Mouse (Mus musculus) neural tube, embryonic 13.5 days (tissue): ENCODE measurements at regions not wholly inside any gene's neighbourhood (a gene's known extent, or its start where the extent isn't known, plus 50 kb on each side); places are given as distances from the start of the nearest gene placed in this dataset.
"Not testable (repeated sequence)": the region's sequence is repeated elsewhere in the genome, so short reads cannot be mapped to it uniquely, and the experiment has no call there.

Source experiments
- ATAC-seq: fragments of 200-750 bp; cut with Nextera tagmentation; 2 replicates; pipeline ENCODE4 v1.8.0; 2017; ENCODE audit warnings: low read depth, mild to moderate bottlenecking, moderate TSS enrichment, moderate library complexity
- H3K27ac ChIP-seq: fragments of 300-500 bp; sonication (generic); replicated peaks from 2 replicates; pipeline ENCODE4 v1.5.1; 2015; ENCODE audit warnings: moderate library complexity, mild to moderate bottlenecking, inconsistent platforms
- H3K27me3 ChIP-seq: fragments of 300-500 bp; sonication (generic); 2 replicates; pipeline ENCODE4 v1.6.1; 2015; ENCODE audit warnings: mild to moderate bottlenecking, inconsistent platforms
- H3K36me3 ChIP-seq: fragments of 300-500 bp; sonication (generic); 2 replicates; pipeline ENCODE4 v1.6.1; 2015; ENCODE audit warnings: mild to moderate bottlenecking, inconsistent platforms
- H3K4me1 ChIP-seq: fragments of 300-500 bp; sonication (generic); replicated peaks from 2 replicates; pipeline ENCODE4 v1.6.1; 2015; ENCODE audit warnings: inconsistent platforms
- H3K4me2 ChIP-seq: fragments of 300-500 bp; sonication (generic); 2 replicates; pipeline ENCODE4 v1.6.1; 2015; ENCODE audit warnings: inconsistent platforms, mild to moderate bottlenecking, moderate library complexity
- H3K4me3 ChIP-seq: fragments of 300-500 bp; sonication (generic); 2 replicates; pipeline ENCODE4 v1.5.1; 2015; ENCODE audit warnings: mild to moderate bottlenecking, inconsistent platforms
- H3K9ac ChIP-seq: fragments of 300-500 bp; sonication (generic); 2 replicates; pipeline ENCODE4 v1.6.1; 2015; ENCODE audit warnings: moderate library complexity, mild to moderate bottlenecking, inconsistent platforms
- H3K9me3 ChIP-seq: fragments of 300-500 bp; sonication (generic); 2 replicates; pipeline ENCODE4 v1.6.1; 2016; ENCODE audit warnings: inconsistent platforms
- WGBS: fragments of 180-500 bp; shearing (Covaris S2); methylation state at CpG from one replicate; pipeline ENCODE4 v1.1.7; 2015; 5-methylcytosine and 5-hydroxymethylcytosine counted together

DNA sequence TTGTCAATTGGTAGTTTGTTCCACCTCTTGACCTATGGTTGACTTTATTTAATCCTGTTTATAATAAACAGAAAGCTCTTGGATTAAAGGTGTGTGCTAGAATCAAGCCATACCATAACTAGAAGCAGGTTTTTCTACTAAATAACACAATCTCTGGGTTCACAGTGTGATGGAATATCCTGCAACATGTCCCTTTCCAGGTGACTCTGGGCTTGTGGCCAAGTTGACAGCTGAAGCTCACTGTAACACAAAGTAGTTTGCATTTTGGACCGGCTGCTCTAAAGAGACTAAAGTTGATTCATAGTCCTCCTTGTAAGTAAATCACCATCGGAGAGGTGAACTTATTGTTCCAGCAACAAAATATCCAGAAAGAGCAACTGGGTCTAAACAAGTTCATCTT lies 149.3 kb upstream of the Kctd3 start:
- WGBS = 71% methylated on average over 2 of the region's 2 CpGs
- Histone ChIP-seq H3K4me1 (no peaks in the 10 kb centered on the region), H3K27me3 (no peaks in the 10 kb centered on the region), H3K9ac (no peak overlapping the region), H3K9me3 (no peaks in the 10 kb centered on the region), H3K36me3 (no peaks in the 10 kb centered on the region), H3K4me3 (no peak overlapping the region), H3K4me2 (no peak overlapping the region), H3K27ac (no peak overlapping the region)
- no peak for ATAC-seq

GRCm38 (mm10) chr1:189154376-189154775 lies 146.7 kb upstream of the Kctd3 start:
- Histone ChIP-seq H3K27ac (no peak overlapping the region), H3K36me3 (no peaks in the 10 kb centered on the region), H3K4me3 (no peak overlapping the region), H3K9me3 (no peaks in the 10 kb centered on the region), H3K4me2 (no peak overlapping the region), H3K27me3 (no peaks in the 10 kb centered on the region), H3K9ac (no peak overlapping the region), H3K4me1 (no peaks in the 10 kb centered on the region)
- no peak for ATAC-seq
- WGBS = 91% methylated on average over 2 of the region's 2 CpGs

DNA sequence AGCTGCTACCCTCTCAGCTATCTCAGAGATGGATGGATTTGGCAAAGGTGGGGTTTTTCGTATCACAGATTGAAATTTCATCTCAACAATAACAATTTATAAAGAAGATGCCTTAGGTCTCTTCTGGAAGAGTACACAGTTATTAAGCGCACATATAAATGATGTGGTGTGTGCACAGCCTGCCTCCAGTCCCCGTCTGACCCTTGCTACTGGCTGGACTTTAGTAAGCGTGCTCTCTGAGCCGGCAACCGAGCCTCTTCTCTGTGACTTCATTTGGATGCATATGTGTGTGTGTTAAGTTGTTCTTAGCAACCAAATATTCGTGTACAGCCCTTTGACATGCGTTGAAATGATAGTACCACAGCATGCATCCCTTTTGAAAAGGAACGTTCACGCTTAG lies 145.5 kb upstream of the Kctd3 start:
- no peaks in the 10 kb centered on the region for H3K27me3 ChIP-seq
- no peaks in the 10 kb centered on the region for H3K36me3 ChIP-seq
- no peaks in the 10 kb centered on the region for H3K9me3 ChIP-seq
- WGBS = 76% methylated on average over 10 of the region's 10 CpGs
- ATAC-seq = no peak
- H3K9ac ChIP-seq = no peak overlapping the region
- no peaks in the 10 kb centered on the region for H3K4me1 ChIP-seq
- no peak overlapping the region for H3K27ac ChIP-seq
- no peak overlapping the region for H3K4me2 ChIP-seq
- no peak overlapping the region for H3K4me3 ChIP-seq

- Histone ChIP-seq H3K4me1 (peaks cover 11% of the 10 kb centered on the region), H3K4me3 (no peak overlapping the region), H3K36me3 (no peaks in the 10 kb centered on the region), H3K9ac (no peak overlapping the region), H3K9me3 (no peaks in the 10 kb centered on the region), H3K27ac (no peak overlapping the region), H3K4me2 (peak overlapping the region; percentile 18; the same call in 1 of the 2 replicates), H3K27me3 (peaks cover 12% of the 10 kb centered on the region; the same call in 1 of the 2 replicates)
- ATAC-seq = no peak
- WGBS = 27% methylated on average over 9 of the region's 9 CpGs
Measured at GRCm38 (mm10) chr1:189142982-189143451, 135.4 kb upstream of the Kctd3 start.

GRCm38 (mm10) chr1:189142551-189142950 lies 134.9 kb upstream of the Kctd3 start:
- ATAC-seq = no peak
- H3K4me3 ChIP-seq = no peak overlapping the region
- WGBS = 29% methylated on average over 7 of the region's 7 CpGs

DNA sequence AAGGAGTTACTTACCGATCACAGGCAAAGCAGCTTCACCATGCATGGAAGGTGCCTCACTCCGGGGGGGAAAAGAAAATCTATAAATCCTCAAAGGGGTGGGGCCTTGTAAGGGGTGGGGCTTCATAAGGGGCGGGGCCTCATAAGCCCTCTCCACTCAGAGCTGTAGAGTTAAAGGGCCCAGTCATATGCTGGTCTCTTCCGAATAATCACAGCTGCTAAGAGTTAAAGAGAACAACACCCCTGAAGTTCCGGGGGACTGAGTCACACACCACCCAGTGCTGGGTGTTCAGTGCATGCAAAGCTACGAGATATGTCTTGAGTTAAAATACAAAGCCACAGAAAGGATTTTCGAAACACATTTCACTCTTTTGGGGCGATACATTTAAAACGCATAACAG lies 134.1 kb upstream of the Kctd3 start:
- Histone ChIP-seq H3K4me2 (no peak overlapping the region), H3K4me3 (no peak overlapping the region), H3K9me3 (no peaks in the 10 kb centered on the region), H3K9ac (no peak overlapping the region), H3K27me3 (peaks cover 12% of the 10 kb centered on the region; the same call in 1 of the 2 replicates), H3K27ac (no peak overlapping the region), H3K4me1 (peaks cover 11% of the 10 kb centered on the region), H3K36me3 (no peaks in the 10 kb centered on the region)
- 84% methylated on average over 9 of the region's 9 CpGs for WGBS
- no peak for ATAC-seq

More at GRCm38 (mm10) chr1:189142551-189142950, 134.9 kb upstream of the Kctd3 start:
- peaks cover 12% of the 10 kb centered on the region; the same call in 1 of the 2 replicates for H3K27me3 ChIP-seq
- H3K9me3 ChIP-seq = no peaks in the 10 kb centered on the region
- H3K27ac ChIP-seq = no peak overlapping the region
- no peaks in the 10 kb centered on the region for H3K36me3 ChIP-seq
- no peak overlapping the region for H3K9ac ChIP-seq
- H3K4me1 ChIP-seq = peaks cover 11% of the 10 kb centered on the region
- H3K4me2 ChIP-seq = peak overlapping the region; percentile 18; the same call in 1 of the 2 replicates

- ATAC-seq = no peak
- Histone ChIP-seq H3K36me3 (no peaks in the 10 kb centered on the region), H3K4me1 (no peaks in the 10 kb centered on the region), H3K27ac (no peak overlapping the region), H3K27me3 (peaks cover 5% of the 10 kb centered on the region; the same call in 1 of the 2 replicates), H3K4me2 (no peak overlapping the region), H3K9ac (no peak overlapping the region), H3K9me3 (no peaks in the 10 kb centered on the region), H3K4me3 (no peak overlapping the region)
- WGBS = 81% methylated on average over 7 of the region's 7 CpGs
Measured at GRCm38 (mm10) chr1:189136731-189137385, 129.2 kb upstream of the Kctd3 start.

- Histone ChIP-seq H3K27ac (no peak overlapping the region), H3K4me1 (no peaks in the 10 kb centered on the region), H3K9me3 (no peaks in the 10 kb centered on the region), H3K4me3 (no peak overlapping the region), H3K4me2 (no peak overlapping the region), H3K27me3 (no peaks in the 10 kb centered on the region), H3K9ac (no peak overlapping the region), H3K36me3 (no peaks in the 10 kb centered on the region)
- 81% methylated on average over 4 of the region's 4 CpGs for WGBS
- no peak for ATAC-seq
Measured at GRCm38 (mm10) chr1:189135826-189136225, 128.2 kb upstream of the Kctd3 start.

DNA sequence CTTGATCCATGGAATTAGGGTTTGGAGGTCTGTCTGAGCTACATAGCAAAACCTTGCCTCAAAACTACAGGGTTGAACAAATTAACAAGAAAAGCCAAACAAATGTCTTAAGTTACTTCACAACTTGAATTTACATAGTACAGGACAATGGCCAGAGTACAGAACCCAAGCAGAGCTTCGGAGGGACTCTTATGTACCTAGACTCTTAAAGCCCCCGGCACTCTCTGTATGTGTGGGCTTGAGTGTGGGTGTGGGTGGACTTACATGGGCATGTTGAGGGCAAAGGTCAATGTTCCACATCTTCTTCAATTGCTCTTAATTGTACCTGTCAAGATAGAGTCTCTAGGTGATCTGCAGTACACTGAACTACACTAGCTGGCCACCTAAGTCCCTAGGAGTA lies 121.1 kb upstream of the Kctd3 start:
- peaks cover 15% of the 10 kb centered on the region for H3K4me1 ChIP-seq
- H3K9ac ChIP-seq = no peak overlapping the region
- ATAC-seq = no peak
- H3K9me3 ChIP-seq = no peaks in the 10 kb centered on the region
- WGBS = 86% methylated on average over 2 of the region's 2 CpGs
- no peak overlapping the region for H3K27ac ChIP-seq
- no peaks in the 10 kb centered on the region for H3K36me3 ChIP-seq
- H3K4me3 ChIP-seq = no peak overlapping the region
- H3K4me2 ChIP-seq = no peak overlapping the region
- H3K27me3 ChIP-seq = no peaks in the 10 kb centered on the region

- not testable (repeated sequence) for H3K9me3 ChIP-seq, H3K4me3 ChIP-seq, H3K4me2 ChIP-seq, H3K27me3 ChIP-seq, H3K36me3 ChIP-seq, H3K9ac ChIP-seq, H3K27ac ChIP-seq
- WGBS = 41% methylated on average over 5 of the region's 5 CpGs
- H3K4me1 ChIP-seq = peaks cover 15% of the 10 kb centered on the region
- ATAC-seq = peak; percentile 71
Measured at GRCm38 (mm10) chr1:189128246-189128645, 120.6 kb upstream of the Kctd3 start.

DNA sequence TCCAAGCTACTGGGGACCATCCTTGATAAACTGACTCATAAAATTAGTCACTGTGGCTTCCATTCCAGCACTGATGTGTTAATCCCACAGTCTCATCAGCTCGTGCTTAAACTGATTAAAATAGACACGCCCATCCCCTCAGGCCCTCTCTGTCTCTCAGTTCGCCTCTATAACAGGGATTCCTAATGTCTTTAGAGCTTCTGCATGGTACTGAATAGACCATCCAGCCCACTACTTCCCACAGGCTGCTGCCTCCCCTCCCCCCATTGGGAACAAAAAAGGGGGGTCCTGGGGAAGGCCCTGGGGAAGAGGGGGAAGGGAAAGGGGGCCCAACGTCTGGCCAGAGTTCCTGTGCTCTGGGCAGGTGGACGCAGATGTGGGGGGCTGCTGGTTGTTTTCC lies 119.7 kb upstream of the Kctd3 start:
- no peaks in the 10 kb centered on the region for H3K27me3 ChIP-seq
- H3K4me3 ChIP-seq = no peak overlapping the region
- no peak overlapping the region for H3K27ac ChIP-seq
- H3K9me3 ChIP-seq = no peaks in the 10 kb centered on the region
- H3K36me3 ChIP-seq = no peaks in the 10 kb centered on the region
- ATAC-seq = peak; percentile 72
- no peak overlapping the region for H3K9ac ChIP-seq
- H3K4me1 ChIP-seq = peaks cover 15% of the 10 kb centered on the region
- WGBS = 13% methylated on average over 5 of the region's 5 CpGs
- H3K4me2 ChIP-seq = no peak overlapping the region

- 86% methylated on average over 6 of the region's 6 CpGs for WGBS
- H3K4me3 ChIP-seq = no peak overlapping the region
- no peak for ATAC-seq
- H3K36me3 ChIP-seq = no peaks in the 10 kb centered on the region
- no peaks in the 10 kb centered on the region for H3K4me1 ChIP-seq
- no peak overlapping the region for H3K9ac ChIP-seq
- no peak overlapping the region for H3K27ac ChIP-seq
- H3K27me3 ChIP-seq = no peaks in the 10 kb centered on the region
- no peaks in the 10 kb centered on the region for H3K9me3 ChIP-seq
- H3K4me2 ChIP-seq = no peak overlapping the region
Measured at GRCm38 (mm10) chr1:189119941-189120735, 112.5 kb upstream of the Kctd3 start.
